Mouse (Mus musculus): Measurements from ENCODE around the gene Fgd6. TPM values are rescaled to one million over a fixed set of nuclear protein-coding genes. Genes with fewer than 3 reads are reported as not detected.

The Fgd6 gene
- polyA plus RNA-seq, 1 experiment from 2014 or later, result 1.3 TPM

- Histone ChIP-seq H3K9me3 (replicated peaks; ENCODE audit: control insufficient read depth, low read length) (no peaks in the 10 kb centered on the region), H3K4me1 (ENCODE audit: control insufficient read depth, insufficient read depth, low read length) (no peaks in the 10 kb centered on the region), H3K36me3 (ENCODE audit: control insufficient read depth, insufficient read depth, low read length) (no peaks in the 10 kb centered on the region), H3K4me3 (ENCODE audit: low read depth, low read length) (no peak overlapping the region), H3K27me3 (replicated peaks; ENCODE audit: control insufficient read depth, insufficient read depth, low read length) (no peaks in the 10 kb centered on the region), H3K9ac (ENCODE audit: low read length) (no peak overlapping the region), H3K4me2 (ENCODE audit: low read length) (no peak overlapping the region), H3K27ac (ENCODE audit: low read depth, low read length) (no peak overlapping the region)
- DNase-seq (ENCODE audit: low spot score) (no peak), ATAC-seq (no peak)
- 86% methylated on average over 6 of the region's 6 CpGs for WGBS
These were observed 20.7 kb downstream of the Fgd6 start for GRCm38 (mm10) chr10:94056487-94056886.

GRCm38 (mm10) chr10:94059618-94060055 lies 23.8 kb downstream of the Fgd6 start:
- Histone ChIP-seq H3K27me3 (replicated peaks; ENCODE audit: control insufficient read depth, insufficient read depth, low read length) (no peaks in the 10 kb centered on the region), H3K9me3 (replicated peaks; ENCODE audit: control insufficient read depth, low read length) (no peaks in the 10 kb centered on the region), H3K4me3 (ENCODE audit: low read depth, low read length) (no peak overlapping the region), H3K27ac (ENCODE audit: low read depth, low read length) (no peak overlapping the region), H3K9ac (ENCODE audit: low read length) (no peak overlapping the region), H3K36me3 (ENCODE audit: control insufficient read depth, insufficient read depth, low read length) (no peaks in the 10 kb centered on the region), H3K4me1 (ENCODE audit: control insufficient read depth, insufficient read depth, low read length) (no peaks in the 10 kb centered on the region), H3K4me2 (ENCODE audit: low read length) (no peak overlapping the region)
- ATAC-seq (no peak), DNase-seq (ENCODE audit: low spot score) (no peak)
- 93% methylated on average over 8 of the region's 8 CpGs for WGBS

GRCm38 (mm10) chr10:94060190-94060589 lies 24.4 kb downstream of the Fgd6 start:
- Histone ChIP-seq H3K27me3 (replicated peaks; ENCODE audit: control insufficient read depth, insufficient read depth, low read length) (no peaks in the 10 kb centered on the region), H3K36me3 (ENCODE audit: control insufficient read depth, insufficient read depth, low read length) (no peaks in the 10 kb centered on the region), H3K4me2 (ENCODE audit: low read length) (no peak overlapping the region), H3K4me3 (ENCODE audit: low read depth, low read length) (no peak overlapping the region), H3K9ac (ENCODE audit: low read length) (no peak overlapping the region), H3K4me1 (ENCODE audit: control insufficient read depth, insufficient read depth, low read length) (no peaks in the 10 kb centered on the region), H3K27ac (ENCODE audit: low read depth, low read length) (no peak overlapping the region), H3K9me3 (replicated peaks; ENCODE audit: control insufficient read depth, low read length) (no peaks in the 10 kb centered on the region)
- ATAC-seq, result no peak
- no peak for DNase-seq (ENCODE audit: low spot score)
- WGBS, result 89% methylated on average over 8 of the region's 8 CpGs

- H3K27me3 ChIP-seq (replicated peaks; ENCODE audit: control insufficient read depth, insufficient read depth, low read length), result no peaks in the 10 kb centered on the region
- H3K27ac ChIP-seq (ENCODE audit: low read depth, low read length), result no peak overlapping the region
- no peak overlapping the region for H3K4me3 ChIP-seq (ENCODE audit: low read depth, low read length)
- H3K4me2 ChIP-seq (ENCODE audit: low read length), result no peak overlapping the region
- ATAC-seq (no peak), DNase-seq (ENCODE audit: low spot score) (no peak)
- H3K36me3 ChIP-seq (ENCODE audit: control insufficient read depth, insufficient read depth, low read length), result no peaks in the 10 kb centered on the region
- no peaks in the 10 kb centered on the region for H3K4me1 ChIP-seq (ENCODE audit: control insufficient read depth, insufficient read depth, low read length)
- WGBS, result 71% methylated on average over 5 of the region's 5 CpGs
- no peak overlapping the region for H3K9ac ChIP-seq (ENCODE audit: low read length)
- H3K9me3 ChIP-seq (replicated peaks; ENCODE audit: control insufficient read depth, low read length), result no peaks in the 10 kb centered on the region
These were observed 26.6 kb downstream of the Fgd6 start for GRCm38 (mm10) chr10:94062357-94062756.

DNA sequence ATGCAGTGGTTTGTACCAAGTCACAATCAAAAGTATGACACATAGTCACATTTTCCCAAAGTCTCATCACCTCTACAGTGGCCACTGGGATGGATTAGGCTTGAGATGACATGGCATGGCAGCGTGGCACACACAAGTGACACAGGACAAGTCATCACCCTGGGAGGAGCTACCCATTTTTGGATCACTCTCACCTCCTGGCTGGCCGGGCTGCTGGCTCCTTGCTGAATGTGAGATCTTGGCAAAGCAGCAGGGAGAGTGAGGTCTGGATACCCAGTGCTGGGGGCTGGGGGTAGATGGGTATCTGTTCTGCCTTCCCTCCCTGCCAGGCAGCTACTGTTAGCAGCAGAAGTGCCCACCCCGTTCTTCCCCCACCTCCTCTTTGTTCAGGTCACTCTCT lies 31.1 kb downstream of the Fgd6 start:
- Histone ChIP-seq H3K9me3 (replicated peaks; ENCODE audit: control insufficient read depth, low read length) (no peaks in the 10 kb centered on the region), H3K27me3 (replicated peaks; ENCODE audit: control insufficient read depth, insufficient read depth, low read length) (no peaks in the 10 kb centered on the region), H3K36me3 (ENCODE audit: control insufficient read depth, insufficient read depth, low read length) (no peaks in the 10 kb centered on the region), H3K9ac (ENCODE audit: low read length) (no peak overlapping the region), H3K4me3 (ENCODE audit: low read depth, low read length) (no peak overlapping the region), H3K4me1 (ENCODE audit: control insufficient read depth, insufficient read depth, low read length) (no peaks in the 10 kb centered on the region), H3K4me2 (ENCODE audit: low read length) (no peak overlapping the region), H3K27ac (ENCODE audit: low read depth, low read length) (no peak overlapping the region)
- no peak for DNase-seq (ENCODE audit: low spot score)
- 66% methylated on average over 3 of the region's 3 CpGs for WGBS
- ATAC-seq, result no peak

DNA sequence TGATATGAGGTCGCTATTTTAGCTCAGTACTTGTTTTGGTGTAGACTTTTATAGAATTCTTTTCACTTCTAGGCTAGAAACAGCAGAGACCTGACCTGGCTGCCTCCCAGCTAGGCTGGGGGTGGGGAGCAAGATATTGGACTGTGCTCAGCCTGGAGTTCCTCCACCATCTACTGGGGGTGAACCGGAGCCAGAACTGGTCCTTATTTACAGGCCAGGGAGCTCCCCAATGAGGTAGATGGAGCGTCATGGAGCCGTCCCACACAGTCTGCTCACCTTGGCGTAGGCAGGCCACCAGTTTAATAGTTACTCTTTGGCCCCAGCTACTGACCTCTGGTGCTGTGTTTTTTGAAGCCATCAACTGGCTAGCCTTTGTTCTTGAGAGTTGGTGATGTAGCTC lies 32.9 kb downstream of the Fgd6 start:
- WGBS, result 93% methylated on average over 5 of the region's 5 CpGs
- no peak overlapping the region for H3K27ac ChIP-seq (ENCODE audit: low read depth, low read length)
- H3K36me3 ChIP-seq (ENCODE audit: control insufficient read depth, insufficient read depth, low read length), result no peaks in the 10 kb centered on the region
- H3K4me2 ChIP-seq (ENCODE audit: low read length), result no peak overlapping the region
- H3K9ac ChIP-seq (ENCODE audit: low read length), result no peak overlapping the region
- no peaks in the 10 kb centered on the region for H3K9me3 ChIP-seq (replicated peaks; ENCODE audit: control insufficient read depth, low read length)
- H3K4me3 ChIP-seq (ENCODE audit: low read depth, low read length), result no peak overlapping the region
- DNase-seq (ENCODE audit: low spot score) (no peak), ATAC-seq (no peak)
- H3K4me1 ChIP-seq (ENCODE audit: control insufficient read depth, insufficient read depth, low read length), result peaks cover 3% of the 10 kb centered on the region; the same call in 1 of the 2 replicates
- H3K27me3 ChIP-seq (replicated peaks; ENCODE audit: control insufficient read depth, insufficient read depth, low read length), result no peaks in the 10 kb centered on the region

GRCm38 (mm10) chr10:94071641-94072040 lies 35.8 kb downstream of the Fgd6 start:
- H3K27me3 ChIP-seq (replicated peaks; ENCODE audit: control insufficient read depth, insufficient read depth, low read length), result no peaks in the 10 kb centered on the region
- H3K9me3 ChIP-seq (replicated peaks; ENCODE audit: control insufficient read depth, low read length), result no peaks in the 10 kb centered on the region
- H3K27ac ChIP-seq (ENCODE audit: low read depth, low read length), result no peak overlapping the region
- H3K4me1 ChIP-seq (ENCODE audit: control insufficient read depth, insufficient read depth, low read length), result peaks cover 3% of the 10 kb centered on the region; the same call in 1 of the 2 replicates
- H3K4me3 ChIP-seq (ENCODE audit: low read depth, low read length), result no peak overlapping the region
- WGBS, result 94% methylated on average over 7 of the region's 7 CpGs
- no peak for ATAC-seq
- no peaks in the 10 kb centered on the region for H3K36me3 ChIP-seq (ENCODE audit: control insufficient read depth, insufficient read depth, low read length)
- DNase-seq (ENCODE audit: low spot score), result no peak
- no peak overlapping the region for H3K4me2 ChIP-seq (ENCODE audit: low read length)
- H3K9ac ChIP-seq (ENCODE audit: low read length), result no peak overlapping the region

GRCm38 (mm10) chr10:94072261-94072915 lies 36.6 kb downstream of the Fgd6 start:
- H3K9me3 ChIP-seq (replicated peaks; ENCODE audit: control insufficient read depth, low read length), result no peaks in the 10 kb centered on the region
- H3K4me2 ChIP-seq (ENCODE audit: low read length), result no peak overlapping the region
- ATAC-seq (no peak), DNase-seq (ENCODE audit: low spot score) (peak; percentile 53)
- H3K27me3 ChIP-seq (replicated peaks; ENCODE audit: control insufficient read depth, insufficient read depth, low read length), result no peaks in the 10 kb centered on the region
- no peak overlapping the region for H3K4me3 ChIP-seq (ENCODE audit: low read depth, low read length)
- peak overlapping the region; percentile 30; the same call in 1 of the 2 replicates for H3K27ac ChIP-seq (ENCODE audit: low read depth, low read length)
- H3K4me1 ChIP-seq (ENCODE audit: control insufficient read depth, insufficient read depth, low read length), result peaks cover 7% of the 10 kb centered on the region; the same call in 1 of the 2 replicates
- no peak overlapping the region for H3K9ac ChIP-seq (ENCODE audit: low read length)
- H3K36me3 ChIP-seq (ENCODE audit: control insufficient read depth, insufficient read depth, low read length), result no peaks in the 10 kb centered on the region
- WGBS, result 61% methylated on average over 10 of the region's 10 CpGs

GRCm38 (mm10) chr10:94072916-94073465 lies 37.2 kb downstream of the Fgd6 start:
- Histone ChIP-seq H3K27ac (ENCODE audit: low read depth, low read length) (peak overlapping the region; percentile 30; the same call in 1 of the 2 replicates), H3K4me2 (ENCODE audit: low read length) (no peak overlapping the region), H3K4me3 (ENCODE audit: low read depth, low read length) (no peak overlapping the region), H3K27me3 (replicated peaks; ENCODE audit: control insufficient read depth, insufficient read depth, low read length) (no peaks in the 10 kb centered on the region), H3K9me3 (replicated peaks; ENCODE audit: control insufficient read depth, low read length) (no peaks in the 10 kb centered on the region), H3K4me1 (ENCODE audit: control insufficient read depth, insufficient read depth, low read length) (peaks cover 7% of the 10 kb centered on the region; the same call in 1 of the 2 replicates), H3K9ac (ENCODE audit: low read length) (no peak overlapping the region), H3K36me3 (ENCODE audit: control insufficient read depth, insufficient read depth, low read length) (no peaks in the 10 kb centered on the region)
- 80% methylated on average over 4 of the region's 4 CpGs for WGBS
- DNase-seq (ENCODE audit: low spot score) (no peak), ATAC-seq (no peak)

Measured in forebrain, embryonic 14.5 days (tissue).